Mouse (Mus musculus) ES-Bruce4 (cell line): Measurements from ENCODE around the gene Kcnn4. TPM values are rescaled to one million over a fixed set of nuclear protein-coding genes. Genes with fewer than 3 reads are reported as not detected.

ENCODE experiments used
- H3K27ac ChIP-seq: 2 replicates; pipeline ENCODE4 v1.5.1; 2012; ENCODE audit warnings: low read length, inconsistent platforms; ENCODE audit not compliant: insufficient read depth
- H3K27me3 ChIP-seq: 2 replicates; pipeline ENCODE4 v1.6.1; 2012; ENCODE audit warnings: mild to moderate bottlenecking, low read length, inconsistent platforms; ENCODE audit not compliant: control insufficient read depth, poor library complexity, insufficient read depth, severe bottlenecking
- H3K36me3 ChIP-seq: 2 replicates; pipeline ENCODE4 v1.6.1; 2012; ENCODE audit warnings: inconsistent platforms, mild to moderate bottlenecking, low read length, moderate library complexity; ENCODE audit not compliant: control insufficient read depth, poor library complexity, insufficient read depth, severe bottlenecking
- H3K4me1 ChIP-seq: one replicate; pipeline ENCODE4 v1.8.1; 2011; ENCODE audit warnings: low read length; ENCODE audit not compliant: control insufficient read depth, insufficient read depth
- H3K4me3 ChIP-seq: 2 replicates; pipeline ENCODE4 v1.5.1; 2011; ENCODE audit warnings: low read depth, mild to moderate bottlenecking, low read length
- H3K9ac ChIP-seq: 2 replicates; pipeline ENCODE4 v1.6.1; 2012; ENCODE audit warnings: low read depth, mild to moderate bottlenecking, inconsistent platforms; ENCODE audit not compliant: poor library complexity, severe bottlenecking
- H3K9me3 ChIP-seq: replicated peaks from 2 replicates; pipeline ENCODE4 v1.6.1; 2012; ENCODE audit warnings: mild to moderate bottlenecking, low read length, inconsistent platforms; ENCODE audit not compliant: control insufficient read depth, poor library complexity, insufficient read depth, severe bottlenecking
- CTCF ChIP-seq: IDR thresholded peaks from one replicate; pipeline ENCODE4 v1.8.1; 2011; ENCODE audit warnings: low read depth, low read length
- EP300 ChIP-seq: IDR thresholded peaks from 2 replicates; pipeline ENCODE4 v1.6.1; 2011; ENCODE audit warnings: low read depth, low read length; ENCODE audit not compliant: insufficient read depth
- POLR2A ChIP-seq: IDR thresholded peaks from one replicate; pipeline ENCODE4 v1.8.1; 2011; ENCODE audit warnings: low read length; ENCODE audit not compliant: insufficient read depth
- polyA plus RNA-seq: library from polyadenylated mRNA; stranded (reverse); fragments of >200 nt; gene quantifications from 2 replicates; pipeline ENCODE4 v1.2.4, GENCODE M21; 2011; ENCODE audit warnings: low read depth; ENCODE audit not compliant: missing spikeins, insufficient read depth, insufficient read length

Kcnn4 gene
- polyA plus RNA-seq, result 1.4 and 1.8 TPM in 2 replicates

- H3K27ac ChIP-seq, result no peak within 1 kb of the TSS
- H3K4me3 ChIP-seq, result peak within 1 kb of the TSS; percentile 26
- H3K9ac ChIP-seq, result peak within 1 kb of the TSS; percentile 34
- peaks cover 2% of the 10 kb centered on the region for H3K4me1 ChIP-seq
- H3K36me3 ChIP-seq, result no peaks in the 10 kb centered on the region
- no peak for TF ChIP-seq CTCF
- H3K27me3 ChIP-seq, result no peaks in the 10 kb centered on the region
- H3K9me3 ChIP-seq, result no peaks in the 10 kb centered on the region
Measured at GRCm38 (mm10) chr7:24369731-24370541, at the start of gene Kcnn4. Kcnn4 (plus strand) TSS chr7:24370263.

DNA sequence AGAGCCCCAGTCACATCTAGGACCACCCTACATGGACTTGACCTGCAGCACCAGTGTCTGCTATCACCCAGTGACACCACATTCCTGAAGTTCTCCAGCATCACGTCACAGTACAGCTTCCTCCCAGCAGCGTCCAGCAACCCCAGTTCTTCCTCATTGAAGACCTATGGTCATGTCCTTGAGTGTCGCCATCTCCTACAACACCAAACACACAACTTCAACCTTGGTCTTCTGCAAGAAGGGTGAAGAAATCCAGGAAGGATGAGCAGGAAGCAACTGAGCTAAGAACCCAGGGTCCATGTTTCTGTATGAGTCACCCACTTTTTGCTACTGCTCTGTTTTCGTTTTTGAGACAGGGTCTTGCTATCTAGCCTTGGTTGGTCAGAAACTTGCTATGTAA is 47.5 kb upstream of the Kcnn4 start:
- TF ChIP-seq CTCF, result no peak
- TF ChIP-seq EP300, result no peak
- no peak for TF ChIP-seq POLR2A
- H3K4me1 ChIP-seq, result no peaks in the 10 kb centered on the region
- no peak overlapping the region for H3K9ac ChIP-seq
- peaks cover 10% of the 10 kb centered on the region for H3K9me3 ChIP-seq
- no peak overlapping the region for H3K4me3 ChIP-seq
- no peaks in the 10 kb centered on the region for H3K27me3 ChIP-seq
- no peaks in the 10 kb centered on the region for H3K36me3 ChIP-seq
- H3K27ac ChIP-seq, result no peak overlapping the region

GRCm38 (mm10) chr7:24325197-24325596 is 44.9 kb upstream of the Kcnn4 start:
- H3K4me1 ChIP-seq, result no peaks in the 10 kb centered on the region
- H3K36me3 ChIP-seq, result no peaks in the 10 kb centered on the region
- H3K4me3 ChIP-seq, result no peak overlapping the region
- H3K9ac ChIP-seq, result no peak overlapping the region
- no peaks in the 10 kb centered on the region for H3K27me3 ChIP-seq
- H3K9me3 ChIP-seq, result peaks cover 10% of the 10 kb centered on the region
- TF ChIP-seq CTCF (no peak), POLR2A (no peak), EP300 (no peak)
- no peak overlapping the region for H3K27ac ChIP-seq

DNA sequence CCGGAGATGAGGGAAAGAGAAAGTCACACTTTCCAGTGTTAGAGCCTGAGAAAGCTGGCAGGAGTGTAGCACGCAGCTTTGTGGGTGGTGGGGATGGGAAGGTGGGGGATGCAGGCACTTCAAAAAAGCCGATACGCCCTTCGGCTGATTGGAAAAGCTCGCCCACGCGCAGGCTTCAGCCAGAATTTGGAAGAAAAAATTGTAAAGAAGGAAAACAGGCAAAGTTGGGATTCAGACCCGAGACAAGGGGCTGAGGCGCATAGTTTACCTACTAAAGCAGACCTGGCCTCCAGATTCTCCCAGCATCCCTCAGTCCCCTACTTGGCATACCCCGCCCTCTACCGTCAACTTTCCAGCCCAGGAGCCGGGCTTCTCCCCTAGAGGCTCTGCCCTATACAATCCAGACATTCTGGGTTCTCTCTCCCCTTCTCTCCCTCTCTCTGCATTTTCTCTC is 44.4 kb upstream of the Kcnn4 start:
- H3K4me3 ChIP-seq, result peak overlapping the region; percentile 59
- no peak overlapping the region for H3K27ac ChIP-seq
- TF ChIP-seq CTCF, result peak; percentile 4
- TF ChIP-seq EP300, result no peak
- TF ChIP-seq POLR2A, result no peak
- H3K27me3 ChIP-seq, result no peaks in the 10 kb centered on the region
- H3K9me3 ChIP-seq, result peaks cover 10% of the 10 kb centered on the region
- no peaks in the 10 kb centered on the region for H3K36me3 ChIP-seq
- no peaks in the 10 kb centered on the region for H3K4me1 ChIP-seq
- H3K9ac ChIP-seq, result peak overlapping the region; percentile 24

GRCm38 (mm10) chr7:24326273-24327135 is 43.6 kb upstream of the Kcnn4 start:
- Histone ChIP-seq H3K4me3 (no peak overlapping the region), H3K27me3 (no peaks in the 10 kb centered on the region), H3K4me1 (no peaks in the 10 kb centered on the region), H3K9me3 (peaks cover 10% of the 10 kb centered on the region), H3K36me3 (no peaks in the 10 kb centered on the region), H3K9ac (peak overlapping the region; percentile 24), H3K27ac (no peak overlapping the region)
- TF ChIP-seq POLR2A (no peak), EP300 (no peak), CTCF (no peak)
